Mouse (Mus musculus): ENCODE data around the gene Cd300lg.

Gene Cd300lg

GRCm38 (mm10) chr11:102096887-102097391 is 55.6 kb downstream of the Cd300lg start:
- in situ Hi-C loops (cut with MboI, MseI), result no loop called here

- in situ Hi-C loops (cut with MboI, MseI), result no loop called here
These were observed 59.9 kb downstream of the Cd300lg start, which contains the start of gene Ppy for GRCm38 (mm10) chr11:102101219-102101618. Ppy (minus strand) TSS chr11:102101319.

GRCm38 (mm10) chr11:102102485-102103258 is 61.4 kb downstream of the Cd300lg start:
- in situ Hi-C loops (cut with MboI, MseI), result no loop called here
